Mouse (Mus musculus): ENCODE results near the gene Rabgap1l.

DNA sequence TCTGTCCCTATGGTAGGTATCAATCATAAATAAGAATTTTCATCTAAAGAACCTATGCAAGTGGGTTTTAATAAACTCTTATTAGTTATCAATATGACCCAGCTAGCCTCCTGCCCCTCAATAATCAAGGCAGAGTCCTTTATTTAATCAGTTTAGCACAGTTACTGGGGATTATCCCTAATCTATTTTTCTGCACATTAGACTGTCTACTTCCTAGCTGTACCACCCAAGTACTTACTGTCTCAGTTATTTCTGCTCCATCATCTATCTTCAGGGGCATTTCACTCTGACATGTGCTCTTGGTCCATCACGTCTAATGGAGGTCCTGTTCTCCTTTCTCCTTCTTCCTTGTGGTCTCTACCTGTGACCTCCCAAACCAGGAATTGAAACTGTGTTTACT lies 494.1 kb downstream of the Rabgap1l start:
- TF ChIP-seq POLR2A (IDR thresholded peaks at IDR 0.05; ENCODE audit: insufficient read depth, low read length) = no peak
- TF ChIP-seq CTCF (IDR thresholded peaks at IDR 0.05; ENCODE audit: low read depth, low read length) = no peak
- no peak for TF ChIP-seq EP300 (IDR thresholded peaks at IDR 0.05; ENCODE audit: insufficient read depth, low read depth, low read length)
